Mouse (Mus musculus): ENCODE data around the gene Hpd. TPM values are rescaled to one million over a fixed set of nuclear protein-coding genes. Genes with fewer than 3 reads are reported as not detected.

The Hpd gene
- polyA plus RNA-seq, 1 experiment from 2014 or later = not detected

DNA sequence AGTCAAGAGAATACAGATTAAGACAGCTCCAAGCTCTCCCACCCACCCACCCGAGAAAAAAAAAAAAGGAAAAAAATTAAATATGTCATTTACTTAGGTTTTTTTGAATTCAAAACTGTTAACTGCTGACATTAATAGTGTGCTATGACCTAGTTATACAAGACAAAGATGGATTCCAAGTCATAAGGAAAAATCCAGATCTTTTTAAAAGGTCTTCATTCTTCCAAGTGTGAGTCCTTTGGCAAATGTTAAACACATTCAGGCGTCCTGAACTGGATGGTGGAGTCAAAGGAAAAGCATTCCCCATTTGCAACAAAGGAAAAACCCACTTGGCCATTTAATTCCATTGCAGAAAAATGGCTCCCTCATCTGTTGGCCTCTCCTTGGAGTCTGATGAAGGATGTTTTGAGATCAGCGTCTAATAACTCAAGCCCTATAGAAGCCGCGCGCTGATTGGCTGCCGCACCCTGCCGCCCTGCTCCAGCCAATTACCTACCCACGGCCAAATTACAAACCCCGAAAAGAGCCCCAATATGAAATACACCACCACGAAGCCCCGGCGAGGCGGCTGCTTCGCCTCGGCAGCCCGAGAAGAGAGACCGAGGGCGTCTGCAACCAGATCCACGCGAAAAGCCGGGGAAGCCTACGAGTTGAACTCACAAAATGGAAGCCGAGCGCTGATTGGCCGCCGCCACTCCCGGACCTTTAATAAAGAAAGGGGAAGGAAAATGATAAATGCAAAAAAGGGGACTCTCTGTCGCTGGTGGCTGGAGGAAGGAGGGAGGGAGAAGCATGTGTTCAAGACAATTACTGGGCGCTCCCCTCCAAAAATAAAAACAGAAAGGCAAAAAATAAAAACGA lies 41.6 kb downstream of the Hpd start:
- H3K36me3 ChIP-seq (ENCODE audit: control insufficient read depth, insufficient read depth, low read length) = no peaks in the 10 kb centered on the region
- peaks cover 41% of the 10 kb centered on the region for H3K4me1 ChIP-seq (ENCODE audit: control insufficient read depth, insufficient read depth, low read depth, low read length)
- H3K4me3 ChIP-seq (ENCODE audit: low read length) = peak overlapping the region; percentile 91
- peak overlapping the region; percentile 99 for H3K27ac ChIP-seq (ENCODE audit: low read depth, low read length)
- peak overlapping the region; percentile 100 for H3K9ac ChIP-seq (ENCODE audit: low read depth, low read length)
- under 1% methylated on average over 31 of the region's 31 CpGs for WGBS
- peak overlapping the region; percentile 96 for H3K4me2 ChIP-seq (ENCODE audit: low read length)
- H3K27me3 ChIP-seq (replicated peaks; ENCODE audit: control insufficient read depth, insufficient read depth, low read length) = no peaks in the 10 kb centered on the region
- ATAC-seq = peak; percentile 63
- no peaks in the 10 kb centered on the region for H3K9me3 ChIP-seq (ENCODE audit: control insufficient read depth, low read length)

DNA sequence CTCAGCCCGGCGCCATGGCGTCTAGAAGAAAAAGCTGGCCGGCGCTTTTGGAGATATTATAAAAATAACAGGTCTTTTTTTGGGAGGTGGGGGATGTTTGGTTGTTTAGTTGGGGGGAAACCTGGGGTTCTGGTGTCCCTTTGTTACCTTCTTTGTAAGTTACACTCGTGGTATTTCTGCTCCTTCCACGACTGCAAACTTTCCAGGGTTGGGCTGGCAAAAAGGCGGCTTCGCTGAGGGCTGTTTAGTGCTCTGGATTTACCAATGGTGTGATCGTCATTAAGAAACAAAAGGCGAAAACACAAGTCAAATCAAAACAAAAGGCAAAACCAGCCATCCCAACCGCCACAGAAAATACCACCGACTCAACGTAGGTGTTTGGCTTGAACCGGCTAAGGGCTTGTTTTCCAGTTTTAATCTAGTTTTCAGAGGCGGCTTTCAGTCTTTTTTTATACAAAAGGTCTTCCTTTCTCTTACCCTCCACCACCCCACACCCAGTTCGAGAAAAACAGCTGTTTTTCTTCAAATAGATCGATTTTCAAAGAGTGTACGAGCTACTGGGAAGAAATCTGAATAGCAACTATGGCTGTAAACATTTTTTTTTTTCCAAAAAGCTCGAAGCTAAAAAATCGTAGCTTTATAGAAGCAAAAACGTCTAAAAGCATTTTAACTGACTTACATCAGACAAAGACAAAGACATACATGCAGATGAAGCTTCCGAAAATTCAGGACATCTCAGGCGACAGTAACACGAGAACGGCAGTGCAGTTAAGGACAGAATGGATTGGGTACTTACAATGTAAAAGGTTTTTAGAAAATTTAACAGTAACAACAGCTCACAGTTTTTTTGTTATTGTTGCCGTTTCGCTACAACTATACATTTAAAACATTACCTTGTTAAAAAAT lies 42.6 kb downstream of the Hpd start:
- H3K4me1 ChIP-seq (ENCODE audit: control insufficient read depth, insufficient read depth, low read depth, low read length) = peaks cover 41% of the 10 kb centered on the region
- ATAC-seq = no peak
- H3K9me3 ChIP-seq (ENCODE audit: control insufficient read depth, low read length) = no peaks in the 10 kb centered on the region
- H3K27ac ChIP-seq (ENCODE audit: low read depth, low read length) = peak overlapping the region; percentile 100
- no peaks in the 10 kb centered on the region for H3K27me3 ChIP-seq (replicated peaks; ENCODE audit: control insufficient read depth, insufficient read depth, low read length)
- peak overlapping the region; percentile 97 for H3K4me2 ChIP-seq (ENCODE audit: low read length)
- under 1% methylated on average over 28 of the region's 28 CpGs for WGBS
- peak overlapping the region; percentile 98 for H3K9ac ChIP-seq (ENCODE audit: low read depth, low read length)
- H3K4me3 ChIP-seq (ENCODE audit: low read length) = peak overlapping the region; percentile 91
- no peaks in the 10 kb centered on the region for H3K36me3 ChIP-seq (ENCODE audit: control insufficient read depth, insufficient read depth, low read length)

DNA sequence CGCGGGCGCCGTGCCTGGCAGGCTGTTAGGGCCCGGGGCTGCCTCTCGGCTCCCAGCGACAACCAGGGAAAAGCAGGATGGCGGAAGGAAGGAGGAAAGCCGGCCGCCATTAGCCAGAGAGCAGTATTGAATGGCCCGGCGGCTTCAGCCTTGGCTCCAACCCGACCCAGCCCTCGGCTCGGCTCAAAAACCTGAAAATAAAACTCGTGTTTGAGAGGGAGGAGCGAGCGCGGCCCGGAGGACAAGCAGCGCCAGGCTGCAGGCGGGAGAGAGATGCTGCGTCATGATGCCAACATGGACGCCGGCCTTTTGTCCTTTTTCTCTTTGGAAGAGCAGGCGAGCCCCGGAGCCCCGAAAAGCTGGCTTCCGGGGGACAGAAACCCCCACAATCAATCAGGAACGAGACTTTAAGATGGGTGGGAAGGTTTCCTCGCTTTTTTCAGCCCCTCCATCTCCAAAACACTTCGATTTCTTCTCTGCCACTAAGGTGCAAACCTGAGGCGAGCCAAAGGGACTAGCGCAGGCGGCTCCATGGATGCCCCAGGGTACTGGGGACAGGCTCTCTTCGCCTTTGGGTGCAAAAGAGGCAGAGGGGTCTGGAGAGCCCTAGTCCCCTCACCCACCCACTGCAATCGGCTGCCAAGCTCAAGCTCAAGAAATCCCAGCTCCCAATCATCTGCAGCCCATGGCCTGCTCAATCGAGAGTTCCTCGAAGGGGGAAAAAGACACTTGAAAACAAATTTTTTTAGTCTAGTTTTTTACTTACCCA lies 43.4 kb downstream of the Hpd start:
- Histone ChIP-seq H3K9ac (ENCODE audit: low read depth, low read length) (peak overlapping the region; percentile 98), H3K4me1 (ENCODE audit: control insufficient read depth, insufficient read depth, low read depth, low read length) (peaks cover 41% of the 10 kb centered on the region), H3K4me3 (ENCODE audit: low read length) (peak overlapping the region; percentile 91), H3K4me2 (ENCODE audit: low read length) (peak overlapping the region; percentile 97), H3K36me3 (ENCODE audit: control insufficient read depth, insufficient read depth, low read length) (no peaks in the 10 kb centered on the region), H3K9me3 (ENCODE audit: control insufficient read depth, low read length) (no peaks in the 10 kb centered on the region), H3K27me3 (replicated peaks; ENCODE audit: control insufficient read depth, insufficient read depth, low read length) (no peaks in the 10 kb centered on the region), H3K27ac (ENCODE audit: low read depth, low read length) (peak overlapping the region; percentile 100)
- under 1% methylated on average over 39 of the region's 39 CpGs for WGBS
- ATAC-seq = peak; percentile 15; the same call in 1 of the 2 replicates

DNA sequence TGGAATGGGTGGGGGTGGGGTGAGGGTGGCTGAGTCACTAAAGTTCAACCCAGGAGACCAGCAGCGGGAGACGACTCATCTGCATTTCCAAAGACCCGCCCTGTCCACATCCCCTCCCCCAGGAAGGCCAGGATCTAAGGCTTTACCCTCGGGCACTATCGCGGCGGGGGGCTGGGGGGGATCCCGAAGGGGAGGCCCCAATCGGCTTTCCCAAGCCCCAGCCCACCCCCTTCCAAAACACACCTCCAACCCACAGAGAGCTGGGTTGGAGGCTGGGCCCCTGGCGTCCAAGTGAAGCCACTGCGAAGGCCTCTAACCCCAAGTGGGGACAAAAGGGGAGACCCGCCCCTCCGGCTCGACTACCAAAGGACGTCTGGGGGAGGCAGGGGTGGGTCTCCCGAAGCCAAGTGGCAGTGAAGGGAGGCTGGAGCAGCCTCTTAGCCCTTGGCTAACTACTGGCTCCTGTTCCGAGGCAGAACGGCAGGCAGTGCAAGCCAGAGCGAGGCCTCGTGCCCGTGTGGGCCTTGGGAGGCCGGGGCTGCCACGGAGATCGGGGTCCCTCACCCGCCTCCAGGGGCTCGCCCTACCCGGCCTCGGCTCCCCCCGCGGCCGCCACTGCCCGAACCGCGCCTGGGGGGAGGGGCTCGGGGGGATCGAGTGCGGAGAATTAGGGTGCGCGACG lies 44.2 kb downstream of the Hpd start:
- peak overlapping the region; percentile 100 for H3K27ac ChIP-seq (ENCODE audit: low read depth, low read length)
- WGBS = 1% methylated on average over 28 of the region's 40 CpGs
- peaks cover 43% of the 10 kb centered on the region for H3K4me1 ChIP-seq (ENCODE audit: control insufficient read depth, insufficient read depth, low read depth, low read length)
- H3K36me3 ChIP-seq (ENCODE audit: control insufficient read depth, insufficient read depth, low read length) = no peaks in the 10 kb centered on the region
- peak overlapping the region; percentile 91 for H3K4me3 ChIP-seq (ENCODE audit: low read length)
- peak overlapping the region; percentile 98 for H3K9ac ChIP-seq (ENCODE audit: low read depth, low read length)
- peak overlapping the region; percentile 97 for H3K4me2 ChIP-seq (ENCODE audit: low read length)
- no peaks in the 10 kb centered on the region for H3K9me3 ChIP-seq (ENCODE audit: control insufficient read depth, low read length)
- H3K27me3 ChIP-seq (replicated peaks; ENCODE audit: control insufficient read depth, insufficient read depth, low read length) = no peaks in the 10 kb centered on the region
- ATAC-seq = 0 out of 2 replicates have a peak, but pooled peaks have one; percentile 4

DNA sequence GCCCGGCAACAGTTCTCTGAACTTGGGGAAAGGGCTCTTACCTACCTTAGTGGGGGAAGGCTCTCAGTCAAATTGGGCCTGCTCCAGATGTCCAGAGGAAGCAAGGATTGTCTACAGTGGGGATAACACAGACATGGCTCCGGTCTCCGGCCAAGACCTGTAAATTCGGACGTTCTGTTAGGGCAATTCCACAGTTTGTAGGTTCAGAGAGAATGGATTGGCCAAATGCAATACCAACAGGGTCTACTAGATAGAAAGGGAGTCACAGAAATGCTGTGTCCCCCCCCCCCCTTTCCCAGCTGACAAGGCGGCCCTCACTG lies 44.7 kb downstream of the Hpd start:
- WGBS = under 1% methylated on average over 6 of the region's 6 CpGs
- Histone ChIP-seq H3K4me1 (ENCODE audit: control insufficient read depth, insufficient read depth, low read depth, low read length) (peaks cover 48% of the 10 kb centered on the region), H3K36me3 (ENCODE audit: control insufficient read depth, insufficient read depth, low read length) (no peaks in the 10 kb centered on the region), H3K4me2 (ENCODE audit: low read length) (peak overlapping the region; percentile 97), H3K27ac (ENCODE audit: low read depth, low read length) (peak overlapping the region; percentile 100), H3K4me3 (ENCODE audit: low read length) (peak overlapping the region; percentile 91), H3K9me3 (ENCODE audit: control insufficient read depth, low read length) (no peaks in the 10 kb centered on the region), H3K9ac (ENCODE audit: low read depth, low read length) (peak overlapping the region; percentile 98), H3K27me3 (replicated peaks; ENCODE audit: control insufficient read depth, insufficient read depth, low read length) (no peaks in the 10 kb centered on the region)
- no peak for ATAC-seq

DNA sequence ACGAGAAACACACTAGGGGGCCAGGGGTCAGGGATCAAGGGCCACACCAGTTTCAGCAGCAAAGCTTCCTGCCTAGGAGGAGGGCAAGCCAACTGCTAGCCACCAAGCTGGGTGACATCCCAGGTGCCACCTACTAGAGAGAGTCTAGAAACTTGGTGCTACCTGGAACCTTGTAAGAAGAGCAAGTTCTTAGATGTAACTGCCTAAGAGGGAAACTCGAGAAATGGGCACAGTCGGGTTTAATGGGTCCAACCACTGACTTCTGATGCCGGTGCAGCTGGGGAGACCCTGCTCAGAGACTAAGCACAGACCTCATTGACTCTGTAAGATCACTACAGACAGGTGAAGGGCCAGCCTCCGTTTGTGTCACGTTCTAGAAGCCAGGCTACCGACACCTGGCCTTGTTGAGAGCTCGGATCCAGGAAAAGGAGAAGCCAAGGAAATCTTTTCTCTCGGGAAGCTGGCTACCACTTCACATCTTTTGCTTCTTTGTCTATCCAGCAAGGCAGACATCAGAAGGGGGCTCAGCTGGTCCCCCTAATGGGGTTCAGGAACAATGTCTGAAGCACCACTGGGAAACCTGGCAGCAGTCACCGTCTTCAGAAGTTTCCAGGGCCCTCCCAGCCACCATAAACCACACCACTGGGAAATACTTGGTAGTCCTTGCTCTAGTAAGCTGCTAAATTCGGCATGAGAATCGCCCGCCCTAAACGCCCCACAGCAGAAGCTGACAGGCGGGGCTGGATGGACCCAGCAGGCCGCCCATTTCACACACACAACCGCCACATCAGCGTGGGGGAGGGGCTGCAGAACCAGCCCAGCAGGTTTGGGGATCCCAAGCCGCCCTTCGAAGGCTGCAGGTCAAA lies 45.2 kb downstream of the Hpd start:
- no peaks in the 10 kb centered on the region for H3K36me3 ChIP-seq (ENCODE audit: control insufficient read depth, insufficient read depth, low read length)
- no peaks in the 10 kb centered on the region for H3K9me3 ChIP-seq (ENCODE audit: control insufficient read depth, low read length)
- H3K4me3 ChIP-seq (ENCODE audit: low read length) = peak overlapping the region; percentile 91
- H3K27me3 ChIP-seq (replicated peaks; ENCODE audit: control insufficient read depth, insufficient read depth, low read length) = no peaks in the 10 kb centered on the region
- peak overlapping the region; percentile 100 for H3K27ac ChIP-seq (ENCODE audit: low read depth, low read length)
- no peak for ATAC-seq
- peaks cover 54% of the 10 kb centered on the region for H3K4me1 ChIP-seq (ENCODE audit: control insufficient read depth, insufficient read depth, low read depth, low read length)
- 2% methylated on average over 20 of the region's 20 CpGs for WGBS
- H3K4me2 ChIP-seq (ENCODE audit: low read length) = peak overlapping the region; percentile 97
- peak overlapping the region; percentile 98 for H3K9ac ChIP-seq (ENCODE audit: low read depth, low read length)

DNA sequence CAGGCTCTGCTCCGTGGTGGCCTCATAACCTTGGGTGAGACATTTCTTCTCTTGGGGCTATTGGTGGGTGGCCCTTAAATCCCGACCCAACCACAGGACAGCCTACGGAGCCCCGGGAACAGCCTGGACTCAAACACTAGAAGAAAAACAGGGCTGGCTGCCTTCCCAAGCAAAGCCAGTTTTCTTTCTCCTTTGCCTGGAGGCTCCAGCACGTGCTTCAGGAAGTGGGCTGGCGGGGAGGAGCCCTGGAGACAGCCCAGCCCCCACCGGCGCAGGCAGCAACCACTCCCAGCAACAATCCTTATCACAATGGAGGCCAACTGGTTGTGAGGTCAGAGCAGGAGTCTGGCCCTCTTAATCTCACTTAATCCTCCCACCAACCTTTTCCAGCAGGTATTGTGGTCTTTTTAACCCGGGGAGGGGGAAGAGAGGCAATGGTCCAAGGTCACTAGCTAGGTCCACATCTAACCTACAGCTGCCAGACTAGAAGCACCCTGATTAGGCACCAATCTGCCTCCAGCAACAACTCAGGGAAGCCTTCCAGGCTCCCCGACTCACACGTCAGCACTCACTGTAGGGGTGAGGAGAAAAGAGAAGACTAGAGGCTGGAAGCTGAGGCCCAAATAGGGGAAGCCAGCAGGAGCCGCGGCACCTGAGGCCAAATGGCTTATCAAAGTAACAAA lies 46.0 kb downstream of the Hpd start:
- peak overlapping the region; percentile 97 for H3K4me2 ChIP-seq (ENCODE audit: low read length)
- peak overlapping the region; percentile 98 for H3K9ac ChIP-seq (ENCODE audit: low read depth, low read length)
- WGBS = under 1% methylated on average over 13 of the region's 13 CpGs
- peak; percentile 29 for ATAC-seq
- no peaks in the 10 kb centered on the region for H3K36me3 ChIP-seq (ENCODE audit: control insufficient read depth, insufficient read depth, low read length)
- peak overlapping the region; percentile 100 for H3K27ac ChIP-seq (ENCODE audit: low read depth, low read length)
- H3K9me3 ChIP-seq (ENCODE audit: control insufficient read depth, low read length) = no peaks in the 10 kb centered on the region
- H3K27me3 ChIP-seq (replicated peaks; ENCODE audit: control insufficient read depth, insufficient read depth, low read length) = no peaks in the 10 kb centered on the region
- peaks cover 59% of the 10 kb centered on the region for H3K4me1 ChIP-seq (ENCODE audit: control insufficient read depth, insufficient read depth, low read depth, low read length)
- peak overlapping the region; percentile 91 for H3K4me3 ChIP-seq (ENCODE audit: low read length)
